Mouse (Mus musculus): ENCODE data around the gene Gm49337.

Gene Gm49337
- long read RNA-seq, experiment 1, result 0 reads
- long read RNA-seq, experiment 2, result 0 reads

GRCm38 (mm10) chr4:116173072-116173471 lies at the start of gene Gm49337, which contains the start of gene 1700042G07Rik:
TSS of gene Gm49337 (plus strand) at chr4:116173384.
TSS of gene 1700042G07Rik (plus strand) at chr4:116173372.
- intact Hi-C loops (cut with DNase I), result loop anchor here (5.0 kb wide), 1 partner anchor 49 kb away; the partner anchor contains the start of gene Pik3r3

DNA sequence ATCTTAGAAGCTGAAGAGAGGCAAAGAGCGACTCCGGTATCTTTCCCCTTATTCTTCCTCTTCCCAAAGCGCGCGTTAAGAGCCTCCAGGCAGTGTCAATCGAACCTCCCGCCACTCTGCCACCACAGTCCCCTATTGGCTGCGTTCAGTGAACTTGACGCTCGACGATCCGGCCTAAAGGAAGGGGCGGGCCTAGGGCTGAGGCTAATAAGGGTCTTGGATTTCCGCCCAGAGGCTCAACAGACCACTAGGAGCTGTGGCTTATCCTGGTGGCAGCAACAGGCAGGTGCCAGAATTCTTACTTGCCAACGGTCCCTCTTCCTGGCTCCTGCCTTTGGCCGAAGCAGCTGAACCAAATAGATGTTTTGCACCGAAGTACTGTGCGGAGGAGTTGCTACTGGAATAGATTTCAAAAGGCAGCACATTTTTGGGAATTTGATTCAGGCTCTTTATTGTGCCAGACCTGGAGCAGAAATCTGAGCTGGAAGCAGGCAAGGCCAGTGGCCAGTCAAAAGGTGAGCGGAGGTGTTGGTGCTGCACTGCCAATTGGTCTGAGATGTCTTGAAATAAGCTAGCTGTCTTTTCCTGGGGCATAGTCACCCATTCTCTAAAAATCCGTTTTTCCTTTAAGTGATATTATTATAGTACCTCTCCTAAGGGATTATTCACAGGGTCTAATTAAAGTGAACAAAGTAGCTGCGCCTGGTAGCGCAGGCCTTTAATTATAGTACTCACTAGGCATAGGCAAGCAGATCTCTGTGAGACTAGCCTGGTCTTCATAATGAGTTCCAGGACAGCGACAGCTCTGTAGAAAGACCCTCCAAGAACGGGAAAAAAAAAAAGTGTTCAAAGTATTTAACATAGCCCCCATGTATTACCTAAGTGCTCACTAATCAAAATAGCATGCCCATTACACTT lies 49.3 kb upstream of the Gm49337 start, which contains the start of the genes Rad54l and Pomgnt1:
Gene Rad54l (minus strand): TSS at position 89 of the 918 bp plus-strand sequence.
Gene Pomgnt1 (plus strand): TSS at position 239 of the 918 bp plus-strand sequence.
- intact Hi-C loops (cut with DNase I), result no loop called here

DNA sequence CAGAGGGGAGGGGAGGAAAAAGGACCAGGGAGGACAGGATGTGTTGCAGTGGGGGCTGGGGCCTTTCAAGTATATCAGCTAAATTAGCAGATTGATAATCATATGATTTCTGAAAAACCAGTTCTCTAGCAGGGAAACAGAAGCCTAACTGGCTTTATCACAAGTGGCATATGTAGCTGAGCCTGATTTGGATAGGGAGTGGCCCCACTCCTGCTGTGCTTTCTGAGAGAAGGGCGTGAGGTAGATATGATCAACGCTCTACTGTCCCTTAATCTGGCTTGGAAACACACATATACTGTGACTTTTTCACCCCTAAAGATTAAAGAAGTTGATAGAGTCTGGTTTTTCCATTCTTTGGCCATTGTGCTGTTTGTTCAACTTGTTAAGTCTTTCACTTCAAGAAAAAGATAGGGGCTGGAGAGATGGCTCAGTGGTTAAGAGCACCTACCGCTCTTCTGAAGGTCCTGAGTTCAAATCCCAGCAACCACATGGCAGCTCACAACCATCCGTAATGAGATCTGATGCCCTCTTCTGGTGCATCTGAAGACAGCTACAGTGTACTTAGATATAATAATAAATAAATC lies 47.3 kb upstream of the Gm49337 start:
- intact Hi-C loops (cut with DNase I), result no loop called here

DNA sequence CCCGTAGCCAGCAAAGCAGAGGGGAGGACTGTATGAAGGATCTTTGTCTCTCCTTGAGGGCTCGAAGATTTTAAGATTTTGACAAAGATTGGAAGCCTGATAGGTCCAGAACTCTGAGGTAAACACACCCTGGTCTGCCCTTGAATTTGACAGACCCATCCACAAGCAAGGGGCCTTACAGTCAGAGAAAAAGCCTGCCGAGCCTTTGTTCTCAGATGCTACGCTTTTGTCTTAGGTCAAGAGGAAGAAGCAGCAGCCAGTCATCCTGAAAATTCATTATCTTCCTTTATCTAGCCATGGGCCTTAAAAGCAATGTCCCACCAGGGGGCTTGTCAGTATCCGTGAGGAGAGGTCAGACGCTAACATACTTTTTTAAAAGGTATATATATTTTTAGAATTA lies 45.2 kb upstream of the Gm49337 start:
- intact Hi-C loops (cut with DNase I), result no loop called here

DNA sequence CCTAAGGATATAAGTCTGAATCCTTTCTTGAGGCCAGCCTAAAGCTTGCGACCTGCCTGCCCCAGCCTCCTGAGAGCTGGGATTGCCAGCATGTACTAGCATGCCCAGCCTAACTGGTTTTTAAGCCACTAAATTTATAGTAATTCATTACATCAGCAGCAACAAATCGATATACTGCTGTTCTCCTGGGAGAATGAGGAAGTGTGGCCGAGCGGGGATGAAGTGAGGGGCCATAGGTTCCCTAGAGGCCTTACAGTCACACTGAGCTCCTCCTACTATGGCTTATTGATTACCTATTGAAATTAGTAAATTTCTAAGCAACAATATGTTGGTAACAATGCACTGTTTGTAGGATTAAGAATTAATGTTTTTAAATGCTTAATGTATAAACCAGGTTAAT lies 40.1 kb upstream of the Gm49337 start:
- intact Hi-C loops (cut with DNase I), result no loop called here

DNA sequence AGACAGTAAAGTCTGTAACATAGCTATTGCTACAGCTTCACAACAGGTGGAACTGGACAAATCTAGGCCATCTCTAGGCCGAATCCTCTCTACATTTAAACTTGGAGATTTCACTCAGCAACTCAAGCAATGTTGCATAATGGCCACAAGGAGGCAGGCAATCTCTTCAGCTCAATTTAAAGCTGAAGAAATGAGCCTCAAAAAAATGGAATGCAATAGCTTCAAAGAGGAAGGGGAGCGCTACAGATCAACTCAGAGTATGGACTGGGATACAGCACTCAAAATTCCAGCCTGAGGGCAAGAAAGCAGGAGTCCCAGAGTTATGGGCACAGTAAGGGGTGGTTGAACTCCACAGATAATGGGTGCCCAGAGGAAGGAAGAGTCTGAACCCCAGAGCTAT lies 38.2 kb upstream of the Gm49337 start:
- intact Hi-C loops (cut with DNase I), result no loop called here

DNA sequence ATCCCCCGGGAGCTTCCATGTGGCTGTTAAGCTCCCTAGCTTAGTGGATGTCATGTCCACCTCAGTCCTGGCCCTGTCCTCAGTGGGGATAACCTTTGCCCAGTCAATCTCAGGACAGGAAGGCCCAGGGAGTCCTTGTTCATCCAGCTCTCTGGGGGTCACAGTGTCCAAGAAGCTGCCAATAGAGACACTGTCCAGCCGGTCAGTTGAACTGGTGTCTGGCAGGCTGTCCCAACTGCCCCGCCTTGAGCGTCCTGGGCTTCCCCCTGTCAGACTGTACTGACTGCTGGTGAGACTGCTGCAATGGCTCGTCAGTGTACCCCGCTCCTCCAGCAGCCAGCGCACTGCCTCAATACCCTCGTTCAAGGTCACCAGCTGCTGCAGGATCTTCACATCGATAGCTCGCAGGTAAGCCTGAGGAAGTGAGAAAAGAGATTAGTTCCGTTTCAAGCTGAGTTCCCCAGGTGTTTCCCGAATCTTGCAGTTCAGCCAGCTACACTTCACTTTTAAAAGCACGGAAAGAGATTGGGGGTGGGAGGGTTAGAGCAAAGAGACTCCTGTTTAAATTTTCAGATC lies 35.7 kb upstream of the Gm49337 start:
- intact Hi-C loops (cut with DNase I), result no loop called here

- intact Hi-C loops (cut with DNase I), result no loop called here
Measured at GRCm38 (mm10) chr4:116140801-116141574, 32.2 kb upstream of the Gm49337 start.

DNA sequence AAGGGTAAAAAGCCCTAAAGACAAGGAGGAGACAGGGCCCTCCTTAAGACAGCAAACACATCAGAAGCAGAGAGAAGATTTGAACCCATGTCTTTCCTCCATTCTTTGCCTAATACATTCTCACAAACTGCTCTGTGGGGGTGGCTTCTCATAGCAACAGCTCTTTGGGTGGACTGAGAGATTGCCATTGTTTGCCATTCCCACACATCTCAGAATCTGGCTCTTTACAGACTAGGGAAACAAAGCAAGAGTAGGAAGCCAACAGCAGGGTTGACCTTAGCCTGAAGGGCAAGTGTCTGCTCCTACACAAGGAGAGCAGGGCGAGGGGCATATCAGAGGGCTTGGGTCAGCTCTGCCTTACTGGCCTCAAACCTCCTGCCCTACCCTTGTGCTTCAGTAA lies 31.4 kb upstream of the Gm49337 start:
- intact Hi-C loops (cut with DNase I), result no loop called here

- intact Hi-C loops (cut with DNase I), result no loop called here
Measured at GRCm38 (mm10) chr4:116142269-116142668, 30.9 kb upstream of the Gm49337 start.

GRCm38 (mm10) chr4:116143317-116143811 lies 29.8 kb upstream of the Gm49337 start:
- intact Hi-C loops (cut with DNase I), result no loop called here

DNA sequence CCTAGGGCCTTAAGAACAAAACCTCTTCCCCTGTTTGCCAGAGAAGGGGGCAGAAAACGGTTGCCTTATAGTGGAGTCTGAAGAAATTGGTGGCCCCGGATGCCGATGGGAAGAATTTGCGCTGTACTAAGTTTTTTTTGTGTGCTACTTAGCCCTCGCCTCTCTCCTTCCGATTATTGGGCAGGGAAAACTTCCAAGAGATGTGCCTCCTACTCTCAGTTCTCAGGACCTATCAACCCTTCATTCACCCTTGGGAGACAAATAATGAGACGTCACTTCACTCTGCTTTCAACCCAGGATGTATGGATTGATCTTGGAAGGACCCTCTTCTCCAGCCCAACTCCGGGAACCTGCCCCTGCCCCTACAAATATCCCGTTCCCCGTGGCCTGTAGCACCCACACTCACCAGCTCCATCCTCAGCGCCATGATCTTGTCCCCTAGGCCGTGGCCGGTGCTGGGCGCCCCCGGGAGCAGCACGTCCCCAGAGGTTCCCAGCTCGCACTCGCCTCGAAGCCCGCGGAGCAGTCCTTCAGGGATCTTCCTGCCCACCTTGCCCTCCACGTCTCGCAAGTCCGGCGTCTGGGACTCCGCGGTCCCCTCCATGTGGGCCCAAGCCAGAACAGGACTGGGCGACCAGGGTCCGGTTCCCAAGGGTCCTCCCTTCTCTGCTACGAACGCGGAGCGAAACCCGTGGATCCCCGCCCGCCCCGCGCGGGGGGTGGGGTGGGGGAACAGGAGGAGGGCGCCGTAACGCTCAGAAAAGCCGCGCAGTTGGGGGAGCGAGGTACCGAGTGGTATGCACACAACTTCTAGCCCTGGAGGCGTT lies 29.1 kb upstream of the Gm49337 start:
- intact Hi-C loops (cut with DNase I), result no loop called here

GRCm38 (mm10) chr4:116149812-116150155 lies 23.4 kb upstream of the Gm49337 start:
- intact Hi-C loops (cut with DNase I), result no loop called here

- intact Hi-C loops (cut with DNase I), result no loop called here
Measured at GRCm38 (mm10) chr4:116150156-116150861, 22.9 kb upstream of the Gm49337 start.

GRCm38 (mm10) chr4:116150862-116151221 lies 22.3 kb upstream of the Gm49337 start:
- intact Hi-C loops (cut with DNase I), result no loop called here

- intact Hi-C loops (cut with DNase I), result no loop called here
Measured at GRCm38 (mm10) chr4:116151238-116151637, 21.9 kb upstream of the Gm49337 start, which contains the start of gene Lurap1. TSS of gene Lurap1 (minus strand) at chr4:116151338.

- intact Hi-C loops (cut with DNase I), result no loop called here
Measured at GRCm38 (mm10) chr4:116152702-116153101, 20.5 kb upstream of the Gm49337 start.

- intact Hi-C loops (cut with DNase I), result no loop called here
Measured at GRCm38 (mm10) chr4:116157882-116158281, 15.3 kb upstream of the Gm49337 start.

DNA sequence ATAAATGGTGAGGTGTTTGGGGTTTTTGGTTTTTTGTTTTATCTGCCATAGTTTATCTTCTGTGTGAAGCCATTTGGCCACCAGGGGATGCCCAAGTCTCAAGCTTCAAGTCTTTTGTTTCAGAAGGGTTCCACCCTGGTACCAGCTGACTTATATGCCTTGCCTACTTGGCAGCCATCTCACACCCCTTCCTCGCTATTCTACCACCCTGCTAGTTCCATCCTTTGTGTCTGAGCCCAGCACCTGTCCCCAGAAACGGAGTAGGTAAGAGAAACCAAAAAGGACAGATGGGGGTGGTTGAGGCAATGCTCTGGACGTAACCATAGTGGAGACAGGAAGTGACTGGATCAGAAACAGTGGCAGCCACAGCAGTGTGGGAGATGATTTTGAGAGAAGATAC lies 13.3 kb upstream of the Gm49337 start:
- intact Hi-C loops (cut with DNase I), result loop anchor here (10.0 kb wide), 1 partner anchor 285 kb away; no protein-coding TSS in a partner anchor

Data from adrenal gland (tissue).